Mouse (Mus musculus): Measurements from ENCODE around the gene Edrf1. TPM values are rescaled to one million over a fixed set of nuclear protein-coding genes. Genes with fewer than 3 reads are reported as not detected.
"Not testable (repeated sequence)": the region's sequence is repeated elsewhere in the genome, so short reads cannot be mapped to it uniquely, and the experiment has no call there.

Gene Edrf1
- polyA plus RNA-seq, 1 experiment from 2014 or later = 21.3 TPM

DNA sequence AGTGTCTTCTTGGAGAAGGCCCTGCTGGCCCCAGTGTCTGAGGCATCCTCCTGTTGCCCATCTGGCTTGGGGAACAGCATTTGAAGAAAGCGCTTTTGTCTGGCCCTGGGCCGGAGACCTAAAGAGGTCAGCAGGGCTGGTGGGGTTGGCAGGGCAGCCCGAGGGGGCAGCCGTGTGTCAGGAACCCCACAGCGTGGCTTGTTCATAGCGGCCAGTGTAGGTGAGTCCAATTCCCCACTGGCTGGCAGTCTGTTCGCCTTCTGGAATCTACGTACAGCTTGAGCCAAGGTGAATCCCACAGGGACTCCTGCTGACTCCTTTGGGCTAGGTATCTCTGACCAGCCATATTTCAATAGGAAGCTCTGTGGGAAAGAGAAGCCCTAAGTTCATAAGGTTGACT is 41.4 kb downstream of the Edrf1 start:
- WGBS = 94% methylated on average over 8 of the region's 8 CpGs
- no peak overlapping the region for H3K4me3 ChIP-seq (replicated peaks; ENCODE audit: low read length)

DNA sequence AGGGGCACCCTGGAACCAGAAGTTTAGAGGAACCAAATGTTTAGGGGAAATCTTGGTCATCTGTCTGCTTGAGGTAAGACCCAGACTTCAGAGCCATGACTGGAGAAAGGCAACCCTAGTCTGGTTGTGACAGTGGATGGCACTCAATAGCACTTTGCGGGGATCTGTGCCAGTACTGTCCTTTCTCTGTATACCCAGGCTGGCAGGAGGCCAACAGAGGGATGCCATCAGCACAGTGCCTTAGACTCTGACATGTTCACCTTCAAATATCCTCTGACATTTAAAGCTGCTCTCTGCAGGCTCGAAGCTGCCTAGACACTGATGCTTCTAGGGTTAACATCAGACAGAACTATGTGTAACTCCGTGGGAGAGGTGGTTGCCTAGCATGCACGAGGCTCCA is 42.1 kb downstream of the Edrf1 start:
- H3K9ac ChIP-seq = no peak overlapping the region
- no peaks in the 10 kb centered on the region for H3K27me3 ChIP-seq (ENCODE audit: control insufficient read depth, insufficient read depth, low read length)
- no peaks in the 10 kb centered on the region for H3K4me1 ChIP-seq (replicated peaks; ENCODE audit: control insufficient read depth, insufficient read depth, low read length)
- H3K4me3 ChIP-seq (replicated peaks; ENCODE audit: low read length) = no peak overlapping the region
- H3K9me3 ChIP-seq (ENCODE audit: control insufficient read depth, low read length) = no peaks in the 10 kb centered on the region
- H3K27ac ChIP-seq = no peak overlapping the region
- no peak for ATAC-seq (ENCODE audit: low FRiP score)
- DNase-seq (ENCODE audit: low spot score) = no peak
- 59% methylated on average over 4 of the region's 4 CpGs for WGBS
- peaks cover 3% of the 10 kb centered on the region; the same call in 1 of the 2 replicates for H3K36me3 ChIP-seq (replicated peaks; ENCODE audit: control insufficient read depth, insufficient read depth)
- H3K4me2 ChIP-seq (replicated peaks) = no peak overlapping the region

More for the DNA sequence above, 41.4 kb downstream of the Edrf1 start:
- no peaks in the 10 kb centered on the region for H3K9me3 ChIP-seq (ENCODE audit: control insufficient read depth, low read length)
- no peaks in the 10 kb centered on the region for H3K4me1 ChIP-seq (replicated peaks; ENCODE audit: control insufficient read depth, insufficient read depth, low read length)
- H3K9ac ChIP-seq = no peak overlapping the region
- no peak overlapping the region for H3K4me2 ChIP-seq (replicated peaks)
- H3K36me3 ChIP-seq (replicated peaks; ENCODE audit: control insufficient read depth, insufficient read depth) = 0 out of 2 replicates have a peak, but pooled peaks cover 3% of the 10 kb centered on the region
- ATAC-seq (ENCODE audit: low FRiP score) (no peak), DNase-seq (ENCODE audit: low spot score) (no peak)
- H3K27ac ChIP-seq = no peak overlapping the region
- H3K27me3 ChIP-seq (ENCODE audit: control insufficient read depth, insufficient read depth, low read length) = no peaks in the 10 kb centered on the region

DNA sequence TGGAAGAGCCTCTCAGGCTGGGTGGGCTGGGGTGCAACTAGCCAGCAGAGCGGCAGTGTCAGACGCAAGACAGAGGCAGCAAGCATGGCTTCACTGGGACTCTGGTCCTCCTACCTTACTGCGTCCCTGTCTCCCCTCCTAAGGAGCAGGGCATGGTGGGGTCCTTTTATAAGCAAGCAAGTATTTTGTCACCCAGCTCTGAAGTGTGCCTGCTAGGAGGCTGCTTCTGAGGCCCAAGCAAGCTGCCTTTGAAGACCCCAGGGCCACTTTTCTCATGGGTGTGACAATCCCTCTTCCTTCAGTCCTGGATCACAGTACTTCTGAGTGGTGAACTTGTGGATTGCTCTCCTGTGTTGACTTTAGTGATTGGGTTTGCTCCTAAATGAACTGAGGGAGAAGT is 42.6 kb downstream of the Edrf1 start, which contains the start of gene Mmp21:
TSS of gene Mmp21 (minus strand) at position 101 of the 400 bp plus-strand sequence.
- H3K4me1 ChIP-seq (replicated peaks; ENCODE audit: control insufficient read depth, insufficient read depth, low read length) = no peaks in the 10 kb centered on the region
- no peaks in the 10 kb centered on the region for H3K9me3 ChIP-seq (ENCODE audit: control insufficient read depth, low read length)
- H3K36me3 ChIP-seq (replicated peaks; ENCODE audit: control insufficient read depth, insufficient read depth) = peaks cover 3% of the 10 kb centered on the region; the same call in 1 of the 2 replicates
- H3K27ac ChIP-seq = no peak within 1 kb of the TSS
- H3K27me3 ChIP-seq (ENCODE audit: control insufficient read depth, insufficient read depth, low read length) = no peaks in the 10 kb centered on the region
- H3K4me3 ChIP-seq (replicated peaks; ENCODE audit: low read length) = no peak within 1 kb of the TSS
- 82% methylated on average over 3 of the region's 3 CpGs for WGBS
- no peak within 1 kb of the TSS for H3K9ac ChIP-seq
- DNase-seq (ENCODE audit: low spot score) = no peak
- no peak within 1 kb of the TSS for H3K4me2 ChIP-seq (replicated peaks)
- no peak for ATAC-seq (ENCODE audit: low FRiP score)

GRCm38 (mm10) chr7:133683626-133684025 is 46.3 kb downstream of the Edrf1 start:
- H3K36me3 ChIP-seq (replicated peaks; ENCODE audit: control insufficient read depth, insufficient read depth) = peaks cover 12% of the 10 kb centered on the region; the same call in 1 of the 2 replicates
- ATAC-seq (ENCODE audit: low FRiP score) = no peak
- no peaks in the 10 kb centered on the region for H3K4me1 ChIP-seq (replicated peaks; ENCODE audit: control insufficient read depth, insufficient read depth, low read length)
- H3K4me3 ChIP-seq (replicated peaks; ENCODE audit: low read length) = no peak overlapping the region
- no peak overlapping the region for H3K27ac ChIP-seq
- H3K27me3 ChIP-seq (ENCODE audit: control insufficient read depth, insufficient read depth, low read length) = no peaks in the 10 kb centered on the region
- no peak for DNase-seq (ENCODE audit: low spot score)
- no peak overlapping the region for H3K9ac ChIP-seq
- H3K9me3 ChIP-seq (ENCODE audit: control insufficient read depth, low read length) = peaks cover 8% of the 10 kb centered on the region; the same call in 1 of the 2 replicates
- H3K4me2 ChIP-seq (replicated peaks) = no peak overlapping the region
- 85% methylated on average over 5 of the region's 5 CpGs for WGBS

DNA sequence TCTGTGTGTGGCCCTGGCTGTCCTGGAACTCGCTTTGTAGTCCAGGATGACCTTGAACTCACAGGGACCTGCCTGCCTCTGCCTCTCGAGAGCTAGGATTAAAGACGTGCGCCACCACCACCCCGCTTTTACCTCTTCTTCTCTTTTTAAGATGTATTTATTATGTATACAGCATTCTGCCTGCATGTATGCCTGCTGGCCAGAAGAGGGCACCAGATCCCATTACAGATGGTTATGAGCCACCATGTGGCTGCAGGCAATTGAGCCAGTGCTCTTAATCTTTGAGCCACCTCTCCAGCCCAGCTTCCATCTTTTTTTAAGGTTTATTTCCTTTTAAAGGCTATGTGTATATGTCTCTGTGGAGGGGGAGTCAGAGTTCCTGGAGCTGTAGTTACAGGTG is 46.8 kb downstream of the Edrf1 start:
- Histone ChIP-seq H3K4me3 (replicated peaks; ENCODE audit: low read length) (no peak overlapping the region), H3K9me3 (ENCODE audit: control insufficient read depth, low read length) (peaks cover 8% of the 10 kb centered on the region; the same call in 1 of the 2 replicates), H3K27me3 (ENCODE audit: control insufficient read depth, insufficient read depth, low read length) (no peaks in the 10 kb centered on the region), H3K4me2 (replicated peaks) (no peak overlapping the region), H3K36me3 (replicated peaks; ENCODE audit: control insufficient read depth, insufficient read depth) (peaks cover 16% of the 10 kb centered on the region; the same call in 1 of the 2 replicates), H3K9ac (no peak overlapping the region), H3K27ac (no peak overlapping the region), H3K4me1 (replicated peaks; ENCODE audit: control insufficient read depth, insufficient read depth, low read length) (no peaks in the 10 kb centered on the region)
- no peak for ATAC-seq (ENCODE audit: low FRiP score)
- WGBS = 89% methylated on average over 5 of the region's 5 CpGs
- DNase-seq (ENCODE audit: low spot score) = no peak

GRCm38 (mm10) chr7:133684701-133685100 is 47.4 kb downstream of the Edrf1 start:
- H3K9me3 ChIP-seq (ENCODE audit: control insufficient read depth, low read length) = peaks cover 8% of the 10 kb centered on the region; the same call in 1 of the 2 replicates
- ATAC-seq (ENCODE audit: low FRiP score) (no peak), DNase-seq (ENCODE audit: low spot score) (no peak)
- peaks cover 22% of the 10 kb centered on the region; the same call in 1 of the 2 replicates for H3K36me3 ChIP-seq (replicated peaks; ENCODE audit: control insufficient read depth, insufficient read depth)
- 97% methylated on average over 6 of the region's 6 CpGs for WGBS
- H3K9ac ChIP-seq = no peak overlapping the region
- no peak overlapping the region for H3K27ac ChIP-seq
- H3K4me2 ChIP-seq (replicated peaks) = no peak overlapping the region
- H3K27me3 ChIP-seq (ENCODE audit: control insufficient read depth, insufficient read depth, low read length) = no peaks in the 10 kb centered on the region
- H3K4me1 ChIP-seq (replicated peaks; ENCODE audit: control insufficient read depth, insufficient read depth, low read length) = no peaks in the 10 kb centered on the region
- no peak overlapping the region for H3K4me3 ChIP-seq (replicated peaks; ENCODE audit: low read length)

DNA sequence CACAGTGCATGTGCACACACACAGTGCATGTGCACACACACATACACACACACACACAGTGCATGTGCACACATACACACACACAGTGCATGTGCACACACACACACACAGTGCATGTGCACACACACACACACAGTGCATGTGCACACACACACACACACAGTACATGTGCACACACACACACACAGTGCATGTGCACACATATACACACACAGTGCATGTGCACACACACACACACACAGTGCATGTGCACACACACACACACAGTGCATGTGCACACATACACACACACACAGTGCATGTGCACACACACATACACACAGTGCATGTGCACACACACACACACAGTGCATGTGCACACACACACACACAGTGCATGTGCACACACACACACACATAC is 48.3 kb downstream of the Edrf1 start:
- H3K9me3 ChIP-seq (ENCODE audit: control insufficient read depth, low read length); H3K4me2 ChIP-seq (replicated peaks); H3K4me1 ChIP-seq (replicated peaks; ENCODE audit: control insufficient read depth, insufficient read depth, low read length); ATAC-seq (ENCODE audit: low FRiP score); H3K4me3 ChIP-seq (replicated peaks; ENCODE audit: low read length); H3K27me3 ChIP-seq (ENCODE audit: control insufficient read depth, insufficient read depth, low read length); DNase-seq (ENCODE audit: low spot score); H3K9ac ChIP-seq; H3K27ac ChIP-seq: not testable (repeated sequence)
- H3K36me3 ChIP-seq (replicated peaks; ENCODE audit: control insufficient read depth, insufficient read depth) = peaks cover 32% of the 10 kb centered on the region; the same call in 1 of the 2 replicates

DNA sequence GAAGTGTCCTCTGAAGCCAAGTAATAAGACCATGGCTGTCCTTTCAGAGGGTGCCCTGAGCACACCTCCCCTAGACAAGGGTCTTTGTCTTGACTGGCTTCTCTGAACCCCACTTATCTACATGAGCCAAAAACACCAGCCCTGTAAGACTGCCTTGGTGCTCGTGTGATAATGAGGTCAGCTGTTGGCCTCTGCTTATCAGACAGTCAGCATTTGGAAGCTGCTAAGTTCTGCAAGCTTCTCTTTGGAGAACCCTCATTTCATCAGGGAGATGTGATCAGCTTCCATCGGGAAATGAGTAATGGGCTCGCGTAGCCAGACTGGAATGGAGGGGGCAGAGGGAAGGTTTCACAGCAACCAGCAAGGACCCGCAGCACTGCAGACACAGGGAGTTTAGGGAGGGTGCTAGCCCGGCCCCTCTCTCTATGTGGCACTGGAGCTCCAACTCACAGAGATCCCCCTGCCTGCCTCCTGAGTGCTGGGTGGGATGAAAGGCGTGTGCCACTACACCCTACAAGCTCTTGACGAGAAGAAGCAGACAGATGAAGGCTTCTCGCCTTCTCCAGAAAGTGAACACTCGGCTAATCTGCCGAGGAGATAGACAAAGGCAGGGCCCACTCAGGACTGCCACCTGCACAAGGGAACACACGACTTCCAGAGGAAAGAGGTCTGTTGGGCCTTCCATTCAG is 60.8 kb downstream of the Edrf1 start:
- WGBS = 91% methylated on average over 12 of the region's 12 CpGs
- H3K9ac ChIP-seq = no peak overlapping the region
- ATAC-seq (ENCODE audit: low FRiP score) (no peak), DNase-seq (ENCODE audit: low spot score) (no peak)
- no peaks in the 10 kb centered on the region for H3K4me1 ChIP-seq (replicated peaks; ENCODE audit: control insufficient read depth, insufficient read depth, low read length)
- H3K4me3 ChIP-seq (replicated peaks; ENCODE audit: low read length) = no peak overlapping the region
- no peaks in the 10 kb centered on the region for H3K27me3 ChIP-seq (ENCODE audit: control insufficient read depth, insufficient read depth, low read length)
- H3K36me3 ChIP-seq (replicated peaks; ENCODE audit: control insufficient read depth, insufficient read depth) = peaks cover 19% of the 10 kb centered on the region; the same call in 1 of the 2 replicates
- no peaks in the 10 kb centered on the region for H3K9me3 ChIP-seq (ENCODE audit: control insufficient read depth, low read length)
- H3K27ac ChIP-seq = no peak overlapping the region
- no peak overlapping the region for H3K4me2 ChIP-seq (replicated peaks)

GRCm38 (mm10) chr7:133699885-133700284 is 62.5 kb downstream of the Edrf1 start:
- Histone ChIP-seq H3K4me3 (replicated peaks; ENCODE audit: low read length) (no peak overlapping the region), H3K9me3 (ENCODE audit: control insufficient read depth, low read length) (no peaks in the 10 kb centered on the region), H3K27ac (no peak overlapping the region), H3K9ac (no peak overlapping the region), H3K4me1 (replicated peaks; ENCODE audit: control insufficient read depth, insufficient read depth, low read length) (no peaks in the 10 kb centered on the region), H3K36me3 (replicated peaks; ENCODE audit: control insufficient read depth, insufficient read depth) (peaks cover 19% of the 10 kb centered on the region; the same call in 1 of the 2 replicates), H3K27me3 (ENCODE audit: control insufficient read depth, insufficient read depth, low read length) (no peaks in the 10 kb centered on the region), H3K4me2 (replicated peaks) (no peak overlapping the region)
- DNase-seq (ENCODE audit: low spot score) (no peak), ATAC-seq (ENCODE audit: low FRiP score) (no peak)
- WGBS = 83% methylated on average over 4 of the region's 4 CpGs

Measured in hindbrain, embryonic 14.5 days (tissue).